Mouse (Mus musculus) cortical plate, adult 2 months (tissue): ENCODE measurements around the gene Kcne1. TPM values are rescaled to one million over a fixed set of nuclear protein-coding genes. Genes with fewer than 3 reads are reported as not detected.
A peak's percentile ranks its signal among the peaks of the same experiment; 100 is the strongest.

Source experiments
- H3K27ac ChIP-seq: fragments of 200-500 bp; 2 replicates; pipeline ENCODE4 v1.5.1; 2012; ENCODE audit warnings: low read length, control low read depth, inconsistent platforms; ENCODE audit not compliant: insufficient read depth
- H3K4me1 ChIP-seq: fragments of 200-500 bp; 2 replicates; pipeline ENCODE4 v1.6.1; 2011; ENCODE audit warnings: low read length; ENCODE audit not compliant: control insufficient read depth, insufficient read depth
- H3K4me3 ChIP-seq: fragments of 200-500 bp; 2 replicates; pipeline ENCODE4 v1.5.1; 2011; ENCODE audit warnings: mild to moderate bottlenecking, low read length, control low read depth; ENCODE audit not compliant: insufficient read depth
- CTCF ChIP-seq: fragments of 200-500 bp; IDR thresholded peaks from 2 replicates; pipeline ENCODE4 v1.5.1; 2011; ENCODE audit warnings: mild to moderate bottlenecking, control low read depth, low read length; ENCODE audit not compliant: insufficient read depth; ENCODE audit errors: extremely low read depth
- POLR2A ChIP-seq: fragments of 200-500 bp; IDR thresholded peaks from 2 replicates; pipeline ENCODE4 v1.6.1; 2011; ENCODE audit warnings: mild to moderate bottlenecking, low read length, control low read depth; ENCODE audit not compliant: insufficient read depth; ENCODE audit errors: extremely low read depth
- polyA plus RNA-seq: library from polyadenylated mRNA; depleted of rRNA; stranded (reverse); fragments of >200 nt; gene quantifications from 2 replicates; pipeline ENCODE4 v1.2.3, GENCODE M21; 2012

The Kcne1 gene
- polyA plus RNA-seq, 1 experiment = not detected

DNA sequence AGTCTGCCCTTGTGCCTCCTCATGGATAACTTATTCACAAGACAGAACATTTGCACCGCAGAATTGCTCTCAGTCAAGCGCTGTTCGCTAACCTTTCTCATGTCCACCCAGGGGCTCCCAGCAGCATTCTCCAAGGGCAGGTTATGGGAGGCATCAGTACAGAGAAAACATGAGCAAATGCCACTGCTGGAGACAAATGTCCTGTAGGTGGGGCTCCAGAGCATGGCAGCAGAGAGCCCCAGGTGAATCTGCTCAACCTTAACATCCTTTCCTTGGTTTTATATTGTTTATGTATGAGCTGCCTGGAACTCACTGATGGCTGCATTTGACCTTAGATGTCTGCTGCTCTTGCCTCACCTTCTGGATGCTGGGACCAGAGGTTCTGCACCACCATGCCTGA, 34.5 kb upstream of the Kcne1 start:
- Histone ChIP-seq H3K4me1 (no peaks in the 10 kb centered on the region), H3K27ac (no peak overlapping the region), H3K4me3 (no peak overlapping the region)
- peak; percentile 14; the same call in 1 of the 2 replicates for TF ChIP-seq CTCF
- no peak for TF ChIP-seq POLR2A

DNA sequence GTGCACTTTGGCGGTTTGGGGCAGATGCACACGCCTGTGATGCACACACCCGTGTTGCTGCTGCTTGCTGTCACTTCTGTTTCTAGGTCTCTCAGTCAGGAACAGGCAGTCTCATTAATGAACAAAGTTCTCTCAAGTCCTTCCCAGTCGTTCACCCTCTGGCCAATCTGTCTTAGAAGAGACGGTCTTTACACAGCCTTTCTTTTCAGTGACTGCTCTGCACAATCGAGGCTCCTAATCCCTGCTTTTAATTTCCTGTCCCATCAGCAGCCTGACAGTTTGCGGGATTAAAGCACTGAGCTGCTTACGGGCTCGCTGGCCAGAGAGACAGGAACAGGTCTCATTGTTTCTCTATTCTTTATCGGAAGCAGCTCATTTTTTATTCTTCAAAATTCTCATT, 28.4 kb upstream of the Kcne1 start:
- Histone ChIP-seq H3K27ac (no peak overlapping the region), H3K4me1 (no peaks in the 10 kb centered on the region), H3K4me3 (no peak overlapping the region)
- TF ChIP-seq POLR2A = no peak
- TF ChIP-seq CTCF = no peak

DNA sequence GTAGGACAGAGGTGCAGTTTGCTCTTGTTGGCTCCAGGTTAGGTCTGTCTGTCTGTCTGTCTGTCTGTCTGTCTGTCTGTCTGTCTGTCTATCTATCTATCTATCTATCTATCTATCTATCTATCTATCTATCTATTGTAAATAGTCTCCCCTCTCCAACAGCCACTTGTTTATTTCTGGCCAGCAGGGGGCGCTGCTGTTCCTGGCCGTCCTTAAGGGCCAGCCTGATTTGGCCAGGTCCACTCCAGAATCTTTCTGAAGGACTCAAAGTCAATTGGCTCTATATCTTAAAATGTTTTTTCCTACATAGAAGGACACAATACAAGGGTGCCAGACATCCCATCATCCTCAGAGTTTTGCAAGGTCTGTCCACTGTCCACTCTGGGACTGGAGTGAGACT, 25.8 kb upstream of the Kcne1 start:
- TF ChIP-seq CTCF = peak; percentile 45
- TF ChIP-seq POLR2A = no peak
- H3K27ac ChIP-seq = no peak overlapping the region
- no peak overlapping the region for H3K4me3 ChIP-seq
- H3K4me1 ChIP-seq = no peaks in the 10 kb centered on the region

DNA sequence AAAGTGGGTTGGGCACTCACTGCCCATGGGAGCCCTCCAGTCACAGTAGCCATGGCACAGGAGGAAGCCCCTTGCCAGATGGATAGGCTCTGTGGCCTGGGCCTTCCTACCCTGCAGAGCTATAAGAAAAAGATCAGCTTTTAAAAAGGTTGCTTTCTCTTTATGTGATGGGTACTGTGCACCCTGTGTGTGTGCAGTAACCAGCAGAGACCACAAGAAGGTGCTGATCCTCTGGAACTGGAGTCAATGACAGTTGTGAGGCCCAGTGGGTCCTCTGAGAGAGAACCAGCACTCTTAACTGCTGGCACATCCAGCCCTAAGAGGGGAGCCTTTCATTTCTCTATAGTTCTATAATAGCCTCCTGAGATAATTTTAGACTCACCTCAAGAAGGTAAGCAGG, 24.1 kb upstream of the Kcne1 start:
- Histone ChIP-seq H3K4me1 (no peaks in the 10 kb centered on the region), H3K4me3 (no peak overlapping the region), H3K27ac (no peak overlapping the region)
- TF ChIP-seq CTCF (no peak), POLR2A (no peak)

DNA sequence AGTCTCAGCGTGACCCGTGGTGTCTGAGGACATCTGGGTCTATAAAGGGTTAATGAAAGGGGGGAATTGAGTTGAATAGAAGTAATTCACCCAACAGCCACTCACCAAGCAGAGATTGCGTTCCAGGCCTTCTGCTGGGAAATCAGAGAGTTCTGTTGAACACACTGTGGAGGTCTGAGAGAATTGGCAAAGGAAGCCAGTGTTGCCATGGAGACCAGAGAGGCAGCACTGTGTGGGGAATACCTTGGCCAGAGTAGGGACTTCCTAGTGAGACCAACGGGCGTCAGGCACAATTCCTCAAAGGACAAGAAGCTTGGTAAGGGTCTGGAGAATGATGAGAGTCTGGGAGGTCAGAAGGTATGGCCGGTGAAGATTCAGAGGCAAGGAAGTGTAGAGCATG, 23.2 kb upstream of the Kcne1 start:
- no peak overlapping the region for H3K27ac ChIP-seq
- no peak overlapping the region for H3K4me3 ChIP-seq
- H3K4me1 ChIP-seq = no peaks in the 10 kb centered on the region
- TF ChIP-seq POLR2A = no peak
- no peak for TF ChIP-seq CTCF

DNA sequence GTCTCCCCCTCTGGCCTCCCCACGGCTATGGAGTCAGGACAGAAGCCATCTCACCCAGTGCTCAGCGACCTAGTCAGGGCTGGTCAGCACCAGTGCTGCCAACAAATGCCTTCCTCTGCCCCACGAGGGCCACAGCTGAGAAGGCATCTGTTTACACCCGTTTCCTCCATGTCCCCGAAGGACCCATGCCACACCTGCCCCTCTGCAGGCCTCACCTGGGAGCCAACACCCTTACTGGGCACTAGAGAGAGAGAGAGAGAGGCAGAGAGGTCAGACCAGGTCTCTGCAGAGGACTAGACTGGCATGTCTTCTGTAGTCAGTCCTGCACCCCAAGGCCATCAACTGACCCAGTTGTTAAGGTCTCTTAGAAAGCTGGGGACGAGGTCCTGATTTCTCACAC, 21.8 kb upstream of the Kcne1 start:
- Histone ChIP-seq H3K4me3 (no peak overlapping the region), H3K4me1 (no peaks in the 10 kb centered on the region), H3K27ac (no peak overlapping the region)
- TF ChIP-seq CTCF = no peak
- no peak for TF ChIP-seq POLR2A

DNA sequence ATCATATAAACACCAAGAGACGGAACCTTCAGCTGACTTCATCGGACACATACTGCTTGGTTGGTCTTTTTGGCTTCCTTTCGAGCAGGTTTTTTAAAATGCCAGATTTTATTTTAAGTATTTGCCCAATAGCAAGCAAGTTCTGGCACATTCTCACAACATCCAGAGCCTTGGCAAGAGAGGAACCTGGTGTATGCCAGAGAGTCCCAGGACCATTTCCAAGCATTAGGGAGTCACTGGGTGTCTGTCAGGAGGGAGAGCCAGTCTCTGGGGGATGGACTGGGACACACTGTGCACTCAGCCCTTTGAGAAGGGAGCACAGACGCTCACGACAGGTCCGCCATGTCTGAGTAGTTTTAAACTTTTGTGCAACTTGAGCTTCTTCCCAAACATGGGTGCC, 17.7 kb upstream of the Kcne1 start:
- Histone ChIP-seq H3K4me1 (no peaks in the 10 kb centered on the region), H3K4me3 (no peak overlapping the region), H3K27ac (no peak overlapping the region)
- no peak for TF ChIP-seq CTCF
- no peak for TF ChIP-seq POLR2A

DNA sequence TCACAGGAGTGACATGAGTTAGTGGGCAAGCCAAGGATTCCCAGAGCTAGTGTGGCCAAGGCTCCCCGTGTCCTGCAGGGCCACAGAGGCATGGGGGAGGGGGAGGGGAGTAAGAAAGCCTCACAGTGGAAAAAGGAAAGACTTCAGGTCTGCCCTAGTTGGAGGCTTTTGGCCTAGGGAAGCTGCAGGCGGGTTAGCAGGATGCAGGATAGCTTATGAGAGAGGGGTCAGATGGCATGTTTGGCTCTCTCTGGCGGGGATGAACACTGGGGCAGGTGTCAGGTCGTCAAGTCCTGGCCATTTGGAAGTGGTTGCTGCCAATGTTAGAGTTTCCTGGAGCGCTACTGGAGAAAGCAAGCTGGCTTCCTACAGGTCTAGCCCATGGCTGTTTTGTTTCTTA, 12.4 kb upstream of the Kcne1 start:
- 0 out of 2 replicates have a peak, but pooled peaks cover 2% of the 10 kb centered on the region for H3K4me1 ChIP-seq
- no peak overlapping the region for H3K4me3 ChIP-seq
- TF ChIP-seq CTCF (no peak), POLR2A (no peak)
- no peak overlapping the region for H3K27ac ChIP-seq

DNA sequence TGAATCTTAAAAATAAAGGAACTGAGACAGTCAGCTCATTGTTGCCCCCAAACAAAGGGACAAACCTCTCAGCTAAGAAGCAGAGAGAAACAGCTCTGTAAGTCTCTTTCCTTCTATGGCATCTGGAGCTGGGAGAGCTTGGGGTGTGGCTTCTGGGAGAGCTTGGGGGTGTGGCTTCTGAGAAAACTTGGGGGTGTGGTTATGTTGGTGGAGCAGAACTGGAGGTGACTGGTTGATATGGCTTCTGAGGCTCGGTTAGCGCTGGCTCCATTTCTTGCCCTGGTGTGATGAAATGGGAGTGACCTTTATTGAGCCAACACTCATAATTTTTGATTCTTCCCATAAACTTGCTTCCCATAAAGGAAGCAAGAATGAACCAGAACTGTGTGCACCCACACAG, 10.0 kb upstream of the Kcne1 start:
- Histone ChIP-seq H3K4me3 (no peak overlapping the region), H3K27ac (no peak overlapping the region), H3K4me1 (0 out of 2 replicates have a peak, but pooled peaks cover 2% of the 10 kb centered on the region)
- TF ChIP-seq CTCF = no peak
- no peak for TF ChIP-seq POLR2A

DNA sequence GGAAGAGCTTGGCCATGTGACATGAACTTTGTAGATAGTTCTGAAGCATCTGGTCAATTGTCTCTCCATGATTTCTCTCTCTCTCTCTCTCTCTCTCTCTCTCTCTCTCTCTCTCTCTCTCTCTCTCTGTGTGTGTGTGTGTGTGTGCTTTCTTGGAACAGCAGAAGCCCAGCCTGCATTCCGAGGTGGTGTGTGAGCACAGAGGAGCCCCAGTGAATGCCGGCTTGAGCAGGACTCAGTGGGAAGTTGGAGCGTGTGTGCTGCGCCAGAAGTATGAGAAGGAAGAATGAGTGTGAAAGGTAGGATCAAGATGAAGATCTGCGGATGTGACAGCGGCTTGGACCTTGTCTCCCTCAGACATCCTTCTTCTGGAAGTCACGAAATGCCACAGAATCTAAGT, 6.2 kb upstream of the Kcne1 start:
- Histone ChIP-seq H3K4me1 (no peaks in the 10 kb centered on the region), H3K4me3 (no peak overlapping the region), H3K27ac (no peak overlapping the region)
- TF ChIP-seq CTCF (no peak), POLR2A (no peak)

DNA sequence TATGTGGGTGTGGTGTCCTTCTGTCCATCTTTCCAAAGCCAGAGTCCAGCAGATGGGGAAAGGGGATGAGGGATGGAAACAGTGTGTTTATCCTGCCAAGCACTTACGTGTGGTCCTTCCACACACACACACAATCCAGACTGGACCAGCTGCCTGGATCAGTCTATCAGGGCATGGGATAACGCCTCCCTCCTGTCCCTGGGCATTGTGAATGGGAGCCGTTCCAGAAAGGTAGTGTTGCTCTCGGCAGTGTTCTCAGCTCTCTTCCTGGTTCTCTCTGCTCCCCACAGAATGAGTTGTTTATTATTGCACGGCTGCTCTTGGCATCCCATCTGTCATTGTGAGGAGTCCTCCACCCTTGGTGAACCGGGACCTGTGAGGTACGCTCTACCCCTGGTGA, 1.4 kb upstream of the Kcne1 start:
- Histone ChIP-seq H3K27ac (no peak overlapping the region), H3K4me1 (no peaks in the 10 kb centered on the region), H3K4me3 (no peak overlapping the region)
- TF ChIP-seq CTCF (no peak), POLR2A (no peak)

DNA sequence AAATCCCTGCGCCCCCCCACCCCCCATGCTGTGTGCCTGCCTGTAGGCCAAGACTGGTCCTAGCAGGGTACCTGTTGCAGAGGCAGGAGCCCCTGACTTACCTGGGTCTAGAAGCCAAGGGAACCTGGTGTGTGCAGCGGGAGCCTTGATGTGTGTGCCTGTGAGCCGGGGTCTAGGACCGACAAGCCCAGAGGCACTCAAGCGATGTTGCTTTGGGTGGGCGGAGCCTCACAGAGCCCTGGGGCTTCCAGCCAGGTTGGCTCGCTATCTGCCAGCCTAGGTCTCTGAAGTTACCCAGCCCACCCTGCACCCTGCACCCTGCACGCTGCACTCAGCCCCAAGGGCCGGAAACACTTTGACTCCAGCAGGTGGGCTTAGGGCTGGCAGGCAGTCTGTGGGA, 534 bp downstream of the Kcne1 start:
- no peak for TF ChIP-seq POLR2A
- no peak for TF ChIP-seq CTCF
- Histone ChIP-seq H3K4me1 (no peaks in the 10 kb centered on the region), H3K4me3 (no peak overlapping the region), H3K27ac (no peak overlapping the region)
